Mouse (Mus musculus) kidney, embryonic 15.5 days (tissue): ENCODE results near the gene Zfp664. TPM values are rescaled to one million over a fixed set of nuclear protein-coding genes. Genes with fewer than 3 reads are reported as not detected.

Source experiments
- ATAC-seq: fragments of 200-750 bp; cut with Nextera tagmentation; replicated peaks from 2 replicates; pipeline ENCODE4 v1.8.0; 2017; ENCODE audit warnings: moderate TSS enrichment; ENCODE audit not compliant: low FRiP score
- H3K27ac ChIP-seq: fragments of 300-500 bp; sonication (generic); 2 replicates; pipeline ENCODE4 v1.5.1; 2015; ENCODE audit warnings: mild to moderate bottlenecking, inconsistent platforms
- H3K27me3 ChIP-seq: fragments of 300-500 bp; sonication (generic); 2 replicates; pipeline ENCODE4 v1.6.1; 2015; ENCODE audit warnings: inconsistent platforms
- H3K36me3 ChIP-seq: fragments of 300-500 bp; sonication (generic); 2 replicates; pipeline ENCODE4 v1.6.1; 2015; ENCODE audit warnings: inconsistent platforms
- H3K4me1 ChIP-seq: fragments of 300-500 bp; sonication (generic); 2 replicates; pipeline ENCODE4 v1.6.1; 2015; ENCODE audit warnings: inconsistent platforms
- H3K4me2 ChIP-seq: fragments of 300-500 bp; sonication (generic); 2 replicates; pipeline ENCODE4 v1.6.1; 2015; ENCODE audit warnings: moderate library complexity, mild to moderate bottlenecking, inconsistent platforms
- H3K4me3 ChIP-seq: fragments of 300-500 bp; sonication (generic); replicated peaks from 2 replicates; pipeline ENCODE4 v1.5.1; 2015; ENCODE audit warnings: mild to moderate bottlenecking, inconsistent platforms
- H3K9ac ChIP-seq: fragments of 300-500 bp; sonication (generic); 2 replicates; pipeline ENCODE4 v1.6.1; 2015; ENCODE audit warnings: mild to moderate bottlenecking, inconsistent platforms
- H3K9me3 ChIP-seq: fragments of 300-500 bp; sonication (generic); replicated peaks from 2 replicates; pipeline ENCODE4 v1.6.1; 2016; ENCODE audit warnings: inconsistent platforms
- WGBS: fragments of 180-500 bp; shearing (Covaris S2); methylation state at CpG from one replicate; pipeline ENCODE4 v1.1.7; 2015; ENCODE audit warnings: mixed read lengths; 5-methylcytosine and 5-hydroxymethylcytosine counted together
- polyA plus RNA-seq: library from polyadenylated mRNA; unstranded; fragments of >200 nt; fragmentation: Nextera tagmentation; extraction: Ambion mirVana; gene quantifications from 2 replicates; pipeline ENCODE4 v1.2.1, GENCODE M21; 2015

Gene Zfp664
- polyA plus RNA-seq, 1 experiment from 2014 or later: 126 TPM

- ATAC-seq: no peak
- WGBS: 71% methylated on average over 13 of the region's 13 CpGs
- no peak overlapping the region for H3K9ac ChIP-seq
Observed at GRCm38 (mm10) chr5:124906890-124907289, 44.4 kb downstream of the Zfp664 start.

GRCm38 (mm10) chr5:124908860-124909259, 46.4 kb downstream of the Zfp664 start:
- no peak overlapping the region for H3K27ac ChIP-seq
- H3K36me3 ChIP-seq: no peaks in the 10 kb centered on the region
- H3K4me3 ChIP-seq: no peak overlapping the region
- no peaks in the 10 kb centered on the region for H3K27me3 ChIP-seq
- no peak overlapping the region for H3K4me2 ChIP-seq
- ATAC-seq: peak; percentile 76; the same call in 1 of the 2 replicates
- H3K4me1 ChIP-seq: 0 out of 2 replicates have a peak, but pooled peaks cover 4% of the 10 kb centered on the region
- no peak overlapping the region for H3K9ac ChIP-seq
- H3K9me3 ChIP-seq: no peaks in the 10 kb centered on the region
- WGBS: 22% methylated on average over 5 of the region's 5 CpGs

More at GRCm38 (mm10) chr5:124906890-124907289, 44.4 kb downstream of the Zfp664 start:
- Histone ChIP-seq H3K4me2 (no peak overlapping the region), H3K27ac (no peak overlapping the region), H3K27me3 (no peaks in the 10 kb centered on the region), H3K4me1 (0 out of 2 replicates have a peak, but pooled peaks cover 4% of the 10 kb centered on the region), H3K4me3 (no peak overlapping the region), H3K36me3 (no peaks in the 10 kb centered on the region), H3K9me3 (no peaks in the 10 kb centered on the region)

GRCm38 (mm10) chr5:124912276-124912675, 49.8 kb downstream of the Zfp664 start:
- no peak overlapping the region for H3K4me2 ChIP-seq
- 66% methylated on average over 7 of the region's 7 CpGs for WGBS
- H3K4me1 ChIP-seq: 0 out of 2 replicates have a peak, but pooled peaks cover 4% of the 10 kb centered on the region
- no peaks in the 10 kb centered on the region for H3K27me3 ChIP-seq
- H3K27ac ChIP-seq: no peak overlapping the region
- no peak overlapping the region for H3K9ac ChIP-seq
- ATAC-seq: no peak
- no peaks in the 10 kb centered on the region for H3K9me3 ChIP-seq
- no peak overlapping the region for H3K4me3 ChIP-seq
- H3K36me3 ChIP-seq: no peaks in the 10 kb centered on the region

- no peak overlapping the region for H3K4me3 ChIP-seq
- WGBS: 63% methylated on average over 20 of the region's 20 CpGs
- no peak for ATAC-seq
Observed at GRCm38 (mm10) chr5:124912946-124913933, 50.7 kb downstream of the Zfp664 start.

GRCm38 (mm10) chr5:124919798-124920197, 57.3 kb downstream of the Zfp664 start:
- WGBS: 76% methylated on average over 3 of the region's 3 CpGs
- H3K27ac ChIP-seq: no peak overlapping the region

More at GRCm38 (mm10) chr5:124912946-124913933, 50.7 kb downstream of the Zfp664 start:
- H3K27ac ChIP-seq: no peak overlapping the region
- H3K4me1 ChIP-seq: 0 out of 2 replicates have a peak, but pooled peaks cover 4% of the 10 kb centered on the region
- H3K36me3 ChIP-seq: no peaks in the 10 kb centered on the region
- H3K9me3 ChIP-seq: no peaks in the 10 kb centered on the region
- H3K4me2 ChIP-seq: no peak overlapping the region
- H3K9ac ChIP-seq: no peak overlapping the region
- no peaks in the 10 kb centered on the region for H3K27me3 ChIP-seq

GRCm38 (mm10) chr5:124921410-124921809, 58.9 kb downstream of the Zfp664 start:
- no peak overlapping the region for H3K4me2 ChIP-seq
- H3K4me3 ChIP-seq: no peak overlapping the region
- H3K9ac ChIP-seq: no peak overlapping the region
- no peaks in the 10 kb centered on the region for H3K9me3 ChIP-seq
- ATAC-seq: no peak
- H3K27ac ChIP-seq: no peak overlapping the region
- H3K36me3 ChIP-seq: no peaks in the 10 kb centered on the region
- no peaks in the 10 kb centered on the region for H3K27me3 ChIP-seq
- peaks cover 15% of the 10 kb centered on the region for H3K4me1 ChIP-seq

More at GRCm38 (mm10) chr5:124919798-124920197, 57.3 kb downstream of the Zfp664 start:
- no peak for ATAC-seq
- H3K9ac ChIP-seq: no peak overlapping the region
- no peaks in the 10 kb centered on the region for H3K27me3 ChIP-seq
- H3K4me2 ChIP-seq: no peak overlapping the region
- no peaks in the 10 kb centered on the region for H3K9me3 ChIP-seq
- peaks cover 15% of the 10 kb centered on the region for H3K4me1 ChIP-seq
- no peaks in the 10 kb centered on the region for H3K36me3 ChIP-seq
- no peak overlapping the region for H3K4me3 ChIP-seq

- peaks cover 15% of the 10 kb centered on the region for H3K4me1 ChIP-seq
- no peak overlapping the region for H3K4me3 ChIP-seq
- H3K4me2 ChIP-seq: peak overlapping the region; percentile 4; the same call in 1 of the 2 replicates
- H3K27me3 ChIP-seq: no peaks in the 10 kb centered on the region
- 17% methylated on average over 18 of the region's 18 CpGs for WGBS
- no peak for ATAC-seq
- no peak overlapping the region for H3K9ac ChIP-seq
- H3K27ac ChIP-seq: peak overlapping the region; percentile 56
- no peaks in the 10 kb centered on the region for H3K9me3 ChIP-seq
- no peaks in the 10 kb centered on the region for H3K36me3 ChIP-seq
Observed at GRCm38 (mm10) chr5:124922356-124923352, 60.2 kb downstream of the Zfp664 start.

- no peak overlapping the region for H3K4me3 ChIP-seq
- H3K9me3 ChIP-seq: no peaks in the 10 kb centered on the region
- H3K27ac ChIP-seq: no peak overlapping the region
- H3K36me3 ChIP-seq: no peaks in the 10 kb centered on the region
- H3K4me1 ChIP-seq: peaks cover 7% of the 10 kb centered on the region; the same call in 1 of the 2 replicates
- 67% methylated on average over 9 of the region's 9 CpGs for WGBS
- no peaks in the 10 kb centered on the region for H3K27me3 ChIP-seq
- no peak for ATAC-seq
- no peak overlapping the region for H3K4me2 ChIP-seq
- H3K9ac ChIP-seq: no peak overlapping the region
Observed at GRCm38 (mm10) chr5:124929425-124930054, 67.0 kb downstream of the Zfp664 start.

GRCm38 (mm10) chr5:124930055-124930439, 67.6 kb downstream of the Zfp664 start:
- Histone ChIP-seq H3K4me2 (no peak overlapping the region), H3K4me3 (no peak overlapping the region), H3K27me3 (no peaks in the 10 kb centered on the region), H3K27ac (no peak overlapping the region), H3K36me3 (no peaks in the 10 kb centered on the region), H3K4me1 (peaks cover 7% of the 10 kb centered on the region; the same call in 1 of the 2 replicates), H3K9me3 (no peaks in the 10 kb centered on the region), H3K9ac (no peak overlapping the region)
- WGBS: 42% methylated on average over 5 of the region's 5 CpGs
- peak; percentile 43 for ATAC-seq

GRCm38 (mm10) chr5:124930603-124931002, 68.1 kb downstream of the Zfp664 start:
- 61% methylated on average over 9 of the region's 9 CpGs for WGBS
- H3K9me3 ChIP-seq: no peaks in the 10 kb centered on the region
- H3K4me1 ChIP-seq: peaks cover 7% of the 10 kb centered on the region; the same call in 1 of the 2 replicates
- H3K27ac ChIP-seq: no peak overlapping the region
- H3K27me3 ChIP-seq: no peaks in the 10 kb centered on the region
- no peaks in the 10 kb centered on the region for H3K36me3 ChIP-seq
- H3K4me2 ChIP-seq: no peak overlapping the region
- H3K4me3 ChIP-seq: no peak overlapping the region
- no peak for ATAC-seq
- no peak overlapping the region for H3K9ac ChIP-seq

- Histone ChIP-seq H3K27me3 (no peaks in the 10 kb centered on the region), H3K9ac (no peak overlapping the region), H3K36me3 (no peaks in the 10 kb centered on the region), H3K4me1 (peaks cover 7% of the 10 kb centered on the region; the same call in 1 of the 2 replicates), H3K4me3 (no peak overlapping the region), H3K9me3 (no peaks in the 10 kb centered on the region), H3K27ac (no peak overlapping the region), H3K4me2 (no peak overlapping the region)
- 49% methylated on average over 8 of the region's 8 CpGs for WGBS
- ATAC-seq: no peak
Observed at GRCm38 (mm10) chr5:124931076-124931475, 68.6 kb downstream of the Zfp664 start.
